Mouse (Mus musculus) MEL (cell line): Measurements from ENCODE around the gene Hexim1.

Experiments
- BHLHE40 ChIP-seq: IDR thresholded peaks from 2 replicates; pipeline ENCODE4 v1.6.1; 2012; ENCODE audit warnings: low read depth, mild to moderate bottlenecking, inconsistent platforms, low read length, improper control_type of control experiment, borderline replicate concordance
- CTCF ChIP-seq, 3 experiments: IDR thresholded peaks in 2 of 3; conservative IDR thresholded peaks in 1 of 3; 2 replicates each; pipeline ENCODE4 v1.5.1; 2011 to 2012; ENCODE audit warnings: low read length in 3 of 3, low read depth in 2 of 3, mild to moderate bottlenecking in 2 of 3, improper control_type of control experiment in 1 of 3, inconsistent platforms in 1 of 3, mixed read lengths in 1 of 3, moderate library complexity in 1 of 3; ENCODE audit not compliant: control insufficient read depth in 1 of 3, insufficient read depth in 1 of 3, poor library complexity in 1 of 3, severe bottlenecking in 1 of 3
- EP300 ChIP-seq, 2 experiments: IDR thresholded peaks; 2 replicates each; pipeline ENCODE4 v1.6.1; 2011; ENCODE audit warnings: improper control_type of control experiment in 2 of 2, low read length in 2 of 2, low read depth in 1 of 2, mild to moderate bottlenecking in 1 of 2
- HCFC1 ChIP-seq: IDR thresholded peaks from 2 replicates; pipeline ENCODE4 v1.6.1; 2012; ENCODE audit warnings: low read depth, mild to moderate bottlenecking, inconsistent platforms, low read length, improper control_type of control experiment, moderate library complexity
- MAFK ChIP-seq: IDR thresholded peaks from 2 replicates; pipeline ENCODE4 v1.6.1; 2011; ENCODE audit warnings: low read depth, mild to moderate bottlenecking, low read length, improper control_type of control experiment, borderline replicate concordance
- MAX ChIP-seq: IDR thresholded peaks from 2 replicates; pipeline ENCODE4 v1.6.1; 2011; ENCODE audit warnings: low read length, improper control_type of control experiment
- NRF1 ChIP-seq: IDR thresholded peaks from 2 replicates; pipeline ENCODE4 v1.6.1; 2014; ENCODE audit warnings: low read depth, mild to moderate bottlenecking, inconsistent platforms, low read length, improper control_type of control experiment, moderate library complexity; ENCODE audit not compliant: poor library complexity, insufficient read depth, severe bottlenecking
- POLR2A ChIP-seq, 2 experiments: IDR thresholded peaks; 2 replicates each; pipeline ENCODE4 v1.6.1; 2011 to 2012; ENCODE audit warnings: low read length in 2 of 2, mild to moderate bottlenecking in 2 of 2, control low read depth in 1 of 2, improper control_type of control experiment in 1 of 2, low read depth in 1 of 2, moderate library complexity in 1 of 2; ENCODE audit not compliant: control insufficient read depth in 1 of 2, insufficient read depth in 1 of 2, poor library complexity in 1 of 2
- POLR2AphosphoS2 ChIP-seq: IDR thresholded peaks from 2 replicates; pipeline ENCODE4 v1.6.1; 2011; ENCODE audit warnings: low read length, improper control_type of control experiment
- RAD21 ChIP-seq: IDR thresholded peaks from 2 replicates; pipeline ENCODE4 v1.6.1; 2011; ENCODE audit warnings: mild to moderate bottlenecking, low read depth, low read length, improper control_type of control experiment
- UBTF ChIP-seq: IDR thresholded peaks from 2 replicates; pipeline ENCODE4 v1.6.1; 2012; ENCODE audit warnings: low read depth, mild to moderate bottlenecking, inconsistent platforms, low read length, improper control_type of control experiment, moderate library complexity, borderline replicate concordance; ENCODE audit not compliant: insufficient read depth
- ZKSCAN1 ChIP-seq: IDR thresholded peaks from 2 replicates; pipeline ENCODE4 v1.6.1; 2012; ENCODE audit warnings: low read depth, mild to moderate bottlenecking, inconsistent platforms, low read length, improper control_type of control experiment, moderate library complexity

DNA sequence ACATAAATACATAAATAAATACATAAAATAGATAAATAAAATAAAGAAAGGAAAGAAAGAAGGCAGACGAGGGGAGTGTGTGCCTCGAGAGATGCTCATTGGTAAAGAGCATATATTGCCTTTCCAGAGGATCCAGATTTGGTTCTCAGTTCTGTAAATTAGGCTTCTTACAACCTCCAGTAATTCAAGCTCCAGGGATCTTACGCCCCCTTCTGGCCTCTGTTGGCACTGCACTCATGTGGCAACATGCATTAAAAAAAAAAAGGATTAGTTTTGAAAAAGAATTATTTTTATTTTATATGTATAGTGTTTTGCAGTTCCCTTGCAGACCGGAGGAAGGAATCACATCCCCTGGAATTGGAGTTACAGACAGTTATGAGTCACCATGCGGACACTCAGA is 46.1 kb downstream of the Hexim1 start:
- TF ChIP-seq CTCF (IDR thresholded peaks at IDR 0.05 in 2 of 3, conservative IDR thresholded peaks at IDR 0.05 in 1 of 3; ENCODE audit: control insufficient read depth in 1 of 3, insufficient read depth in 1 of 3, low read depth in 2 of 3, low read length in 3 of 3, poor library complexity in 1 of 3, severe bottlenecking in 1 of 3) (peak; percentile 69 to 82 (median 73)), MAFK (no peak), POLR2A (IDR thresholded peaks at IDR 0.05; ENCODE audit: control insufficient read depth in 1 of 2, insufficient read depth in 1 of 2, low read depth in 1 of 2, low read length in 2 of 2, poor library complexity in 1 of 2) (no peak), HCFC1 (no peak), RAD21 (peak; percentile 72), EP300 (IDR thresholded peaks at IDR 0.05; ENCODE audit: low read depth in 1 of 2, low read length in 2 of 2) (no peak), POLR2AphosphoS2 (no peak), ZKSCAN1 (no peak), NRF1 (no peak), MAX (no peak), BHLHE40 (no peak), UBTF (no peak)
